Mouse (Mus musculus) bone marrow macrophage, adult 2 months (primary cell): ENCODE measurements around the gene Adcy10. TPM values are rescaled to one million over a fixed set of nuclear protein-coding genes. Genes with fewer than 3 reads are reported as not detected.

ENCODE experiments used
- H3K27ac ChIP-seq: 2 replicates; pipeline ENCODE4 v1.5.1; 2012; ENCODE audit warnings: low read depth, low read length; ENCODE audit not compliant: insufficient read depth
- H3K4me1 ChIP-seq: 2 replicates; pipeline ENCODE4 v1.6.1; 2012; ENCODE audit warnings: low read length; ENCODE audit not compliant: control insufficient read depth, insufficient read depth
- H3K4me3 ChIP-seq: 2 replicates; pipeline ENCODE4 v1.5.1; 2012; ENCODE audit warnings: mild to moderate bottlenecking, low read length, moderate library complexity; ENCODE audit not compliant: insufficient read depth
- CTCF ChIP-seq: IDR thresholded peaks from 2 replicates; pipeline ENCODE4 v1.5.1; 2012; ENCODE audit warnings: low read depth, mild to moderate bottlenecking, low read length, moderate library complexity
- POLR2A ChIP-seq: IDR thresholded peaks from 2 replicates; pipeline ENCODE4 v1.6.1; 2012; ENCODE audit warnings: mild to moderate bottlenecking, low read depth, low read length, borderline replicate concordance
- polyA plus RNA-seq: library from polyadenylated mRNA; stranded (reverse); fragments of >200 nt; gene quantifications from 2 replicates; pipeline ENCODE4 v1.2.4, GENCODE M21; 2012; ENCODE audit not compliant: missing spikeins, insufficient read depth, insufficient read length

Adcy10 gene
- not detected in 2 replicates for polyA plus RNA-seq

GRCm38 (mm10) chr1:165484688-165485233, at the start of gene Adcy10:
Gene Adcy10 (plus strand): TSS chr1:165485183.
- Histone ChIP-seq H3K4me1 (0 out of 2 replicates have a peak, but pooled peaks cover 4% of the 10 kb centered on the region), H3K27ac (no peak within 1 kb of the TSS), H3K4me3 (no peak within 1 kb of the TSS)
- TF ChIP-seq CTCF (no peak), POLR2A (no peak)

GRCm38 (mm10) chr1:165438289-165439021, 46.5 kb upstream of the Adcy10 start:
- TF ChIP-seq CTCF, result no peak
- no peak for TF ChIP-seq POLR2A
- H3K27ac ChIP-seq, result no peak overlapping the region

DNA sequence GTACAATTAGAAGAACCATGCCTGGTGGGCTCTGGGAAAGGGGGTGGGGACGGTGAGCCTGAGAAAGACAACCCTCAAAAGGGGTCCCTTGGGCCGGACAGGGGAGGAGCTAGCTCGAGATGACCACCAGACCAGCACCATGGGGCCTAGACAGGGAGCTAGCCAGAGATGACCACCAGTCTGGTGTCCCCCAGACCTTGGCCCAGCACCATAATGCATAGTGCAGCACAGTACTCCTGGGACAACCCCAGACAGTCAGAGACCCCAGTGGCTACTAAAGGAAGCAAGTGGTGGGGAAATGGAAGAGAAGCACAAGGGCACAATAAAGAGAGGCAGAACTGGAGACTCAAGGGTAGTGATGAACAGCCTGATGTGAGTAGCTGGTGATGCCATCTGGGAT, 44.2 kb upstream of the Adcy10 start:
- no peak for TF ChIP-seq CTCF
- no peak for TF ChIP-seq POLR2A
- Histone ChIP-seq H3K4me1 (peaks cover 7% of the 10 kb centered on the region), H3K4me3 (no peak overlapping the region), H3K27ac (no peak overlapping the region)

More at GRCm38 (mm10) chr1:165438289-165439021, 46.5 kb upstream of the Adcy10 start:
- Histone ChIP-seq H3K4me1 (peaks cover 13% of the 10 kb centered on the region), H3K4me3 (no peak overlapping the region)

- no peak overlapping the region for H3K27ac ChIP-seq
- H3K4me3 ChIP-seq, result no peak overlapping the region
- TF ChIP-seq POLR2A (no peak), CTCF (no peak)
- H3K4me1 ChIP-seq, result peaks cover 7% of the 10 kb centered on the region
These were observed 43.8 kb upstream of the Adcy10 start for GRCm38 (mm10) chr1:165441201-165441600.

- Histone ChIP-seq H3K27ac (no peak overlapping the region), H3K4me3 (no peak overlapping the region), H3K4me1 (peaks cover 7% of the 10 kb centered on the region)
- TF ChIP-seq POLR2A (no peak), CTCF (no peak)
These were observed 43.3 kb upstream of the Adcy10 start for GRCm38 (mm10) chr1:165441719-165442118.

DNA sequence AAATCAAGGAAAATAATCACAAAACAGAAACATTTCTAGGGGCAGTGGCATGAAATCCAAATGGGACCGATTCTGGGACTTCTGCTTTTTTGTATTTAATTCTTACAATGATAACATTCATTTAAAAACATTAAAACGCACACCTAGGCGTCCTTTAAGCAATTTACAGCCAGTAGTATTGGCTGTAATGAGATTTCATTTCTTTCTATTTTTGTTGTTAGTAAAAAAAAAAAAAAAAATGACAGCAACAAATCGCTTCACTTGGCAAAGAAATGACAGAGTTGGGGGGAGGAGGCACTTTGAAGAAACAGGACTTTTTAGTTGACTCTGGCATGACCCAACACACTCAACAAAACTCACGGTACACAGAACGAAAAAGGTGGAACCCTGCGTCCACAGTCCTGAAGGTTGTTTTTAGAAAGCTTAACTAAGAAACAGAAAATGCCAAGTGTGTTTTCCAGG, 25.9 kb upstream of the Adcy10 start:
- Histone ChIP-seq H3K4me3 (peak overlapping the region; percentile 90), H3K4me1 (peaks cover 2% of the 10 kb centered on the region; the same call in 1 of the 2 replicates), H3K27ac (no peak overlapping the region)
- TF ChIP-seq CTCF (no peak), POLR2A (no peak)

- no peak for TF ChIP-seq POLR2A
- TF ChIP-seq CTCF, result no peak
- Histone ChIP-seq H3K4me1 (peaks cover 2% of the 10 kb centered on the region; the same call in 1 of the 2 replicates), H3K27ac (peak overlapping the region; percentile 24; the same call in 1 of the 2 replicates), H3K4me3 (peak overlapping the region; percentile 90)
These were observed 25.3 kb upstream of the Adcy10 start for GRCm38 (mm10) chr1:165459503-165460181.

DNA sequence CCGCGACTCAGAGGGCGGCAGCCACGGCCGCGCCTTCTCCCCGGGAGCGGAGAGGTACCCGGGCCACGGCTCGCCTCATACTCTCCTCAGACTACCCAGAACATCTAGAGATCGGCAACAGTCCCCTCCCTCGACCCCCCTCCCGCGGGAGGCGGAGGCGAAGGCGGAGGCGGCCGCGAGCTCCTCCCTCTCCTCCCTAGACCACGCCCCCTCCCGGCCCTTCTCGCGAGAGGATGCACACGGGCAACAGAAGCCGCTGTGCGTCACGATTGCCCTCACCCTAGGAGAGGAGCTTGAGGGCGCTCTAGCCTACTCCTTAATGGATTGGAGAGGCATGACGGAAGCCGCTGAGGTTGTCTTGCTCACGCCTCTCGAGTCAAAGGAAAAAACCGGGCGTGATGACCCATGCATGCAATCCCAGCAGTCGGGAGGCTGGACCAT, 24.6 kb upstream of the Adcy10 start, which contains the start of the genes Dcaf6 and Mpc2:
TSS of gene Dcaf6 (minus strand) at position 116 of the 441 bp plus-strand sequence.
TSS of gene Mpc2 (plus strand) at position 278 of the 441 bp plus-strand sequence.
- H3K4me3 ChIP-seq, result peak within 1 kb of the TSS; percentile 90
- TF ChIP-seq CTCF, result peak; percentile 36; the same call in 1 of the 2 replicates
- peak; percentile 26; the same call in 1 of the 2 replicates for TF ChIP-seq POLR2A
- peak within 1 kb of the TSS; percentile 96 for H3K27ac ChIP-seq
- peaks cover 2% of the 10 kb centered on the region; the same call in 1 of the 2 replicates for H3K4me1 ChIP-seq

GRCm38 (mm10) chr1:165460801-165461377, 24.1 kb upstream of the Adcy10 start:
- Histone ChIP-seq H3K4me1 (peaks cover 2% of the 10 kb centered on the region; the same call in 1 of the 2 replicates), H3K27ac (peak overlapping the region; percentile 96)
- TF ChIP-seq POLR2A (peak; percentile 96), CTCF (no peak)

More at GRCm38 (mm10) chr1:165460801-165461377, 24.1 kb upstream of the Adcy10 start:
- peak overlapping the region; percentile 90 for H3K4me3 ChIP-seq
